Mouse (Mus musculus): Measurements from ENCODE around the gene Macrod1. TPM values are rescaled to one million over a fixed set of nuclear protein-coding genes. Genes with fewer than 3 reads are reported as not detected.
"Not testable (repeated sequence)": the region's sequence is repeated elsewhere in the genome, so short reads cannot be mapped to it uniquely, and the experiment has no call there.

Gene Macrod1
- total RNA-seq, 1 experiment from 2014 or later = not detected

DNA sequence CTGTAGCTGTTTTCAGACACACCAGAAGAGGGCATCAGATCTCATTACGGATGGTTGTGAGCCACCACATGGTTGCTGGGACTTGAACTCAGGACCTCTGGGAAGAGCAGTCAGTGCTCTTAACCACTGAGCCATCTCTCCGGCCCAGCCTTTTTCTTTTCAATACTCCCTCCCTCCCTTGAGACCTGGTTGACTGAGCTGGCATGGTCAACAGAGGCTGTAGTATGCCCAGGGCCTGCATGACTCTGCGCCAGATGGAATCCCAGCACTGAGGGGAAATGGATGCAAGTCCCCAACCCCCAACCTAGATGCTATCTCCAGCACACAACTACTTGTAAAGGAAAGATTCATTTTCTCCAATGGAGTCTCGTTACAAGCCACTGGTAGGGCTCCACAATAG lies 3.2 kb upstream of the Macrod1 start:
- ATAC-seq (replicated peaks; ENCODE audit: insufficient number of reproducible peaks, low FRiP score, low TSS enrichment, poor library complexity, severe bottlenecking) = not testable (repeated sequence)

- ATAC-seq (replicated peaks; ENCODE audit: insufficient number of reproducible peaks, low FRiP score, low TSS enrichment, poor library complexity, severe bottlenecking) = no peak
Measured at GRCm38 (mm10) chr19:7054772-7055171, 1.8 kb upstream of the Macrod1 start.

GRCm38 (mm10) chr19:7055173-7055572 lies 1.4 kb upstream of the Macrod1 start:
- ATAC-seq (replicated peaks; ENCODE audit: insufficient number of reproducible peaks, low FRiP score, low TSS enrichment, poor library complexity, severe bottlenecking) = no peak

DNA sequence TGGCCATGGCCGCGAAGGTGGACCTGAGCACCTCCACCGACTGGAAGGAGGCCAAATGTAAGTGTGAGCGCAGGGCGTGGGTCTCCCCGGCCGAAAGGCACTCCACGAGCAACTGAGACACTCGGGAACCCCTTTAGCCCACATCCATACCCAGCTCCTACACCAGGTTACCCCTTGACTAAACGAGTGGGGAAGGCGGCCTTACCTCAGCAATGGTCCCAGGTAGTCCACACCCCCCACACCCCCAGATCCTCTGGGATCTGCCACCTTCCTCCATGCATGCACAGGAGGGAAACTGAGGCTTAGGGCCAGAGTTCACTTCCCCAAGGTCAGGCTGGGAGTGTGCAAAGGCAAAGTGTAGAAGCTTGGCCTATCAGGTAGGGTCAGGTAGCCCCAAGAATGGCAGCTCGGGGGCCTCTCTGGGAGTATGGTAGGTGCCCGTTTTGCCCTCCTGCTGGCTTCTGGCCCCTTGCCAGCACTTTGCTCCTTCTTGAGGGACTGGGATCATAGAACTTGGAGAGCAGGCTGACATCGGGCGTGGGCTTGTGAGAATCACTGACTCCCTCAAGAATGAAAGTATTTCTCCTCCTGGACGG lies 614 bp downstream of the Macrod1 start:
- no peak for ATAC-seq (replicated peaks; ENCODE audit: insufficient number of reproducible peaks, low FRiP score, low TSS enrichment, poor library complexity, severe bottlenecking)

GRCm38 (mm10) chr19:7057722-7058207 lies 1.2 kb downstream of the Macrod1 start:
- ATAC-seq (replicated peaks; ENCODE audit: insufficient number of reproducible peaks, low FRiP score, low TSS enrichment, poor library complexity, severe bottlenecking) = peak; percentile 85

GRCm38 (mm10) chr19:7058541-7058940 lies 1.9 kb downstream of the Macrod1 start:
- ATAC-seq (replicated peaks; ENCODE audit: insufficient number of reproducible peaks, low FRiP score, low TSS enrichment, poor library complexity, severe bottlenecking) = no peak

DNA sequence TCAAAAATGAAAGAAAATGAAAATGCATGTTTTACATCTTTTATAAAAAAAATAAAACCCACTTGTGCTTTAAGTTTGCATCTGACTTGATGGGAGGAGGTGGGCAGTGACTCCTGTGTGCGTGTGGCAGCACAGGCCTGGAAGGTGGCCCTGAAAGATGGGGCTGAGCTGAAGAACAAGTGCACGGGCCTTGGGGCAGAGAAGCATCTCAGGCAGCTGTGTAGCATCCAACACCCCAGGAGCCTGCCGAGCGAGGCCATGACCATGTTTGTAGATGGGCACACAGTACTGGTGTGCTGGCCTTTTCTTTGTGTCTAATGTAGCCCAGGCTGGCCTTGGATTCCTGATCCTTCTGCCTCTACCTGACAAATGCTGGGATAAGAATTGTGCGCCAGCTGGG lies 5.5 kb downstream of the Macrod1 start:
- no peak for ATAC-seq (replicated peaks; ENCODE audit: insufficient number of reproducible peaks, low FRiP score, low TSS enrichment, poor library complexity, severe bottlenecking)

DNA sequence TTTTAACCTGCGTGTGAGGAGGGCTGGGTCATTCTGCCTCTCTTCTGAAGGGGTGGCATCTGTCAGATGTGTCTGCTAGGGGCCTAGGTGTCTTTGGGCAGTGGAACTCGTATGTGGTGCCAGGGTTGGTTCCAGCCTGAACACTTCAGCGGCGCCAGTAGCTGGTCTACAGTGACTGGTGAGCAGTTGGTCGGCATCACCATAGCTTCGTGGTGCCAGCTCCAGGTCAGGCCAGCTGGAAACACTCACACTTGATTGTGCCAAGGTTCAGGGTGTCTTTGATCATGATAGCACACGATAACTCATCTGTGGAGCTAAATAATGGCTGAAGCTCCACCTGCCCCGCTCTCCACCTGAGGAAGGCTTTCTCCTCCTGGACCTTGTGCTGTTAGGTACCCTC lies 6.3 kb downstream of the Macrod1 start:
- ATAC-seq (replicated peaks; ENCODE audit: insufficient number of reproducible peaks, low FRiP score, low TSS enrichment, poor library complexity, severe bottlenecking) = no peak

DNA sequence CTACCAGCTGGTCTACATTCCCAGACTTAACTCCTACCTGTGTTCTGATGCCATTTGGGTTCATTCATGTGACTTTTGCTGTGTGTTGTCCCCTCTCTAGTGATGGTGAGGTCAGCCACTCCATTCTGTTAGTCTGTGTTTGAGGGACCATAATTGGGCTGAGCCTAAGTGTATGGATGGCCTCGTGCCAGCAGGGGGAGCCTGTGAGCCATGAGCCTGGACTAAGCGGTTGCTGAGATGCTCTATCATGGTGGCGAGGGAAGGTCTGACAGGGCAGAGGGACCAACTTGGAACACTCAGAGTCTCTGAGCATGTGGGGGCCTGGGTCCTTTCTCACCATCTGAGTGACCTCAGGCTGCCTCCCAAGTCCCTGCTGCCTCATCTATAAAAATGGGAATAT lies 8.0 kb downstream of the Macrod1 start:
- ATAC-seq (replicated peaks; ENCODE audit: insufficient number of reproducible peaks, low FRiP score, low TSS enrichment, poor library complexity, severe bottlenecking) = peak; percentile 81

DNA sequence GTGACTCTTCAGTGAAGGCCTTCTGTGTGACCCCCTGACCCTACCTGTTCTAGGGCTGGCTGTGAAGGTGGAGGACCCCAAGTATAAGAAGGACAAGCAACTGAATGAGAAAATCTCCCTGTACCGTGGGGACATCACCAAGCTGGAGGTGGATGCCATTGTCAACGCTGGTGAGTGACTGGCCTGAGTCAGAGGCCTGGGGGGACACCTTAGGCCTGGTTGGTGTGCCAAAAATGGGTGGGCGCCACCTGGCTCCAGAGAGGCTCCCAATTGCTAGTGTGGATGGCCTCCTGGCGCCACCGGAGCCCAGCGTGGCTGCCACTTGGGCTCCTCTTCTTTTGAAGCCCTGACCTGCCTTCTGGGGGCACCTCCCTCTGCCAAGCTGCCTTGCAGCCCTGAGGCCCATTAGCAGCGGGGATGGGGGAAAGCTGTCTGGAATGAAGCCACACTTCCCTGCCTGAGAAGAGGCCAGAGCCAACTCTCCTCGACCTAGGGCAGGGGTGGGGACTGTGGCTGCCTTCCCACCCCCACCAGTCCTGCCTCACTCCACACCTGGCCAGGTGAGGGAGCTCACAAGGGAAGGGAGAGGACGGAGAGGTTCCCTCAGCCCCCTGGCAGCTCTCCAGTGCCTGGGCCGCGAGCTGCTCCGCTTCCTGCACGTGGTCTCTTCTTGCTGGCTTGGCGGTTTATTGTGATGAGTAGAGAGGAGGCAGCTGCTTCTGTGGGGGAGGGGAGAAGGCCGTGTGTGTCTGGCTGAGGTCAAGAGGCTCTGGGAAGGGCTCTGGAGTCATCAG lies 9.6 kb downstream of the Macrod1 start:
- ATAC-seq (replicated peaks; ENCODE audit: insufficient number of reproducible peaks, low FRiP score, low TSS enrichment, poor library complexity, severe bottlenecking) = no peak

DNA sequence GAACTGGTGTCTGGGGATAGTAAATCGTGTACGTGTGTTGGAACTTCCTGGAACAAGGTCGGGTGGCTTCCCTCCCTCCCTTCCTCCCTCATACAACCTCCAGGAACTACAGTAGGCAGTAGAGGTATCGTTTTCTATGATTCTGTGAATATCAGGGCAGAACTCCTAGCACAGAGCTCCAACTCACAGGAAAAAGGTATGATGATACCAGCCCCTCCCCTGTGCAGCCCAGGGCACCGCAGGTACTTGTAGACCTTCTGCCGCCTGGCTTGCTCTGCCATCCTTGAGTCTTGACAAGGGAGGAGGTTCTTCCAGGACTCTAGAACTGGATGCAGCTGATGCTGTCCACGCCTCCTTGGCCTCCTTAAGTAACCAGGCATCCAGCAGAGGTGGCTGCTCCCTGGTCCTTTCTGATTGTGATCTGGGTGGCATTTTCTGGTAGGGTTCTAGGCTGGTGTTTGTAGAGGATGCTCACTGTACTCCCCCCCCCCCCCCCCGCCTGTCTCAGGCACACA lies 10.3 kb downstream of the Macrod1 start:
- ATAC-seq (replicated peaks; ENCODE audit: insufficient number of reproducible peaks, low FRiP score, low TSS enrichment, poor library complexity, severe bottlenecking) = no peak

DNA sequence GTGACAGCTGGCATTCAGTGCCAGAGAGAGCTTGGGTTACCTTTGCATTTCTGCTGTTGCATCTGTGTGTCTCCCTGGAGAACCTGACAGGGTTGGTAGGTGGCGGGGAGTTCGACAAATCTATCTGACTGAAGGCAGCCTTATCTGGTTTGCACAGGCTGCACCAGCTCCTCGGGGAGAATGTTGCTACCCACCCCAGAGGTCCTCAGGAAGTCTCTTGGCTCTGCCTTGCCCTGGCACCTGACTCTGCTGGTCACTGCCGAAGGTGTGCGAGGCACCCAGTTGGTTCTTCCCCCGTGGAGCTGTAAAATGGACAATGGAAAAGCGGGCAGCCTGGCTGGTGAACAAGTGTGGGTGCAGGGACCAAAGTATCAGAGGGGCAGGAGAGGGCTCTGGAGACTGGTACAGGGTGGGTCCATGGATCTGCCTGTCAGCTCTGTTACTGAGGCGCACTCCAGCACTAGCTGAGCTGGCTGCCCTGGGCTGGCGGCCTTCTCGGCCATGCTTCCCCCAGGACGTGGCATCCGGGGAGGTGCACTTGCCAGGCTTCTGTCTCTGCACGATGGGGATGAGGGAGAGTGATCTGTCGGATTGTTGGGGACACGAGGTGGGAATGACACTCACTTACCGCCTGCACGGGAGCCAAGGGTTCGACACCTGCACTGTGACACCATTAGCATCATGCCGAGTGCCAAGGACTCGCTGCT lies 10.9 kb downstream of the Macrod1 start:
- ATAC-seq (replicated peaks; ENCODE audit: insufficient number of reproducible peaks, low FRiP score, low TSS enrichment, poor library complexity, severe bottlenecking) = no peak

- ATAC-seq (replicated peaks; ENCODE audit: insufficient number of reproducible peaks, low FRiP score, low TSS enrichment, poor library complexity, severe bottlenecking) = no peak
Measured at GRCm38 (mm10) chr19:7068136-7068535, 11.5 kb downstream of the Macrod1 start.

GRCm38 (mm10) chr19:7068661-7069531 lies 12.3 kb downstream of the Macrod1 start:
- no peak for ATAC-seq (replicated peaks; ENCODE audit: insufficient number of reproducible peaks, low FRiP score, low TSS enrichment, poor library complexity, severe bottlenecking)

DNA sequence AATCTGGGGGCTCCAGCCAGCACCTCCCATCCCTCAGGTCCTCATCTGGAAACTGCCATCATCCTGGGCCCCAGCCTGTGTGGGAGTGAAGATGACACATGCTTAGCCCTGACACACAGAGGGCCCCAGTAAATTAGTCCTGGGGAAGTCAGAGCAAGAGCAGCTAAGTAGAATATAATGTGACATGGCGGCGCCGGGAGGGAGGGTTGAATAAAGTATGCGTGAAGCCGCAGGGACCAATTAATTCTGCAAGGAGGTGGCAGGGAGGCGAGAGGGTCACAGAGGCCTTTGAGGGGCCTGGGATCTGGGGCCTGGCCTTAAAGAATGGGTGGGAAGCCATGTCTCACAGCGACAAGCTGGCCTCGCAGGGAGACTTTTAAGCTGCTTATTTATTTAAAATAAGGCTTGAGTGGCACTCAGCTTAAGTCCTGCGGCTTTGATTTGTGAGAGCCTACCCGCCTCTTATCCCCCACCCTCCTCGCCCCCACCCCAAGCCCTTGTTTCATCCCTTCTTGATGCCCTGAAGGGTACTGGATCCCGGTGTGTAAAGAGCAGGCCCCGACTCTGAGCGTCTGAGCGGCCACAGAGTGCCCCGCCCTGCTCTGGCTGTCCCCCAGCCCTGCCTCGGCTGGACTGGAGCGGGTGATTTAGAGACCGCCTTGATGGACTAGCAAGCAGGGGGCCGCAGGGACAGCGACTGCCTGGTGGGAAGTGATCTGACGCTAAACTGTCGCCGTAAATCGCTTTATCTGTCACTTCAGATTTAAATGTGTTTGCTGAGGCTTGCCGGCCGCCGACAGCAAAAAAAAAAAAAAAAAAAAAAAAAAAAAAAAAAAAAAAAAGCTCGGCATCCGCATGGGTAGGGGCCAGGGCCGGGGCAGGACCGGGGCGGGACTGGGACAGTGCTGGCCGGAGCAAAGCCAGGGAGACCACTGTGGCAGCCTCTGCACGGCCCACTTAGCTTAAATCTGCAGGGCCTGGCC lies 13.5 kb downstream of the Macrod1 start:
- no peak for ATAC-seq (replicated peaks; ENCODE audit: insufficient number of reproducible peaks, low FRiP score, low TSS enrichment, poor library complexity, severe bottlenecking)

- ATAC-seq (replicated peaks; ENCODE audit: insufficient number of reproducible peaks, low FRiP score, low TSS enrichment, poor library complexity, severe bottlenecking) = no peak
Measured at GRCm38 (mm10) chr19:7070775-7071174, 14.2 kb downstream of the Macrod1 start.

DNA sequence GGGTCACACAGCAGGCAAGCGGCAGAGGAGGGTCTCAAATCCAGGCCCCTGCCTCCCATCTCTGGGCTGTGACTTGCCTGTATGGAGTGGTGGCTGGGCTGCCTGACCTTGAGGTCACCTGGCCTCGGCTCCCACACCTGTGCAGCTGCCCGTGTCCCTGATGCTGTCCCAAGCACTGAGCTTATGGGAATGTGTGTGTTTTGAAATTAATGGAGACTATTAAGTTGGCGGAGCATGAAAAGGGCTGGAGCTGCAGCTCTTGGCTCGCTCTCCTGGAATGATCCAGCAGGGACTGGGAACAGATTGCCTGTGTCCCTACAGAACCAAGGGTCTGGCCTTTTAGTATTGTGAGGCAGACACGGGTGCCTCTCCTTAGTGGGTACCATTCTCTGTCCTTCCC lies 15.6 kb downstream of the Macrod1 start:
- ATAC-seq (replicated peaks; ENCODE audit: insufficient number of reproducible peaks, low FRiP score, low TSS enrichment, poor library complexity, severe bottlenecking) = no peak

Data from monocyte, adult 5-6 weeks (primary cell).